Mouse (Mus musculus) neutrophil, adult 5-6 weeks (primary cell): ENCODE measurements around the gene Pigs. TPM values are rescaled to one million over a fixed set of nuclear protein-coding genes. Genes with fewer than 3 reads are reported as not detected.

ENCODE experiments used
- ATAC-seq: fragments of 151-379, 151-347 bp; 2 replicates; pipeline ENCODE4 v1.8.0; 2017; ENCODE audit warnings: mild to moderate bottlenecking, moderate TSS enrichment; ENCODE audit not compliant: insufficient number of reproducible peaks, poor library complexity, low FRiP score, severe bottlenecking; ENCODE audit errors: extremely low read depth
- total RNA-seq: library from RNA; stranded (forward); fragments of 200-1000 nt; gene quantifications from 2 replicates; pipeline ENCODE4 v1.2.3, GENCODE M21; 2017

Gene Pigs
- total RNA-seq, 1 experiment from 2014 or later = 21.1 TPM

- ATAC-seq = no peak
Observed at GRCm38 (mm10) chr11:78328512-78329056, 369 bp downstream of the Pigs start.

- ATAC-seq = no peak
Observed at GRCm38 (mm10) chr11:78332676-78333075, 4.5 kb downstream of the Pigs start.

GRCm38 (mm10) chr11:78333992-78334391 lies 5.8 kb downstream of the Pigs start:
- no peak for ATAC-seq

GRCm38 (mm10) chr11:78337040-78337439 lies 8.8 kb downstream of the Pigs start:
- no peak for ATAC-seq

- no peak for ATAC-seq
Observed at GRCm38 (mm10) chr11:78341702-78342101, 13.5 kb downstream of the Pigs start.

- peak; percentile 27 for ATAC-seq
Observed at GRCm38 (mm10) chr11:78343381-78344327, 15.4 kb downstream of the Pigs start, which contains the start of gene Unc119. Gene Unc119 (plus strand): TSS chr11:78343482.

- ATAC-seq = no peak
Observed at GRCm38 (mm10) chr11:78344328-78344889, 16.2 kb downstream of the Pigs start.

GRCm38 (mm10) chr11:78344890-78345715 lies 16.9 kb downstream of the Pigs start:
- no peak for ATAC-seq

GRCm38 (mm10) chr11:78345801-78346200 lies 17.6 kb downstream of the Pigs start:
- ATAC-seq = peak; percentile 35

GRCm38 (mm10) chr11:78346326-78347069 lies 18.3 kb downstream of the Pigs start:
- ATAC-seq = no peak

GRCm38 (mm10) chr11:78347070-78347754 lies 19.0 kb downstream of the Pigs start:
- ATAC-seq = peak; percentile 37

- ATAC-seq = peak; percentile 49
Observed at GRCm38 (mm10) chr11:78347908-78348307, 19.7 kb downstream of the Pigs start.

GRCm38 (mm10) chr11:78348474-78348873 lies 20.3 kb downstream of the Pigs start:
- ATAC-seq = no peak

- ATAC-seq = no peak
Observed at GRCm38 (mm10) chr11:78349441-78350358, 21.5 kb downstream of the Pigs start.

GRCm38 (mm10) chr11:78353081-78353480 lies 24.9 kb downstream of the Pigs start:
- peak; percentile 84 for ATAC-seq

GRCm38 (mm10) chr11:78354905-78355304 lies 26.7 kb downstream of the Pigs start:
- no peak for ATAC-seq
